Mouse (Mus musculus): ENCODE data around the gene Tent5b.

Tent5b gene

GRCm38 (mm10) chr4:133469122-133469521, 10.8 kb upstream of the Tent5b start:
- DNase-seq (ENCODE audit: extremely low spot score, low spot score): no peak

GRCm38 (mm10) chr4:133471135-133471821, 8.7 kb upstream of the Tent5b start:
- no peak for DNase-seq (ENCODE audit: extremely low spot score, low spot score)

- DNase-seq (ENCODE audit: extremely low spot score, low spot score): no peak
Measured at GRCm38 (mm10) chr4:133473833-133474232, 6.1 kb upstream of the Tent5b start.

GRCm38 (mm10) chr4:133480185-133480537, 229 bp downstream of the Tent5b start:
- no peak for DNase-seq (ENCODE audit: extremely low spot score, low spot score)

- no peak for DNase-seq (ENCODE audit: extremely low spot score, low spot score)
Measured at GRCm38 (mm10) chr4:133480754-133481153, 822 bp downstream of the Tent5b start.

GRCm38 (mm10) chr4:133481488-133481887, 1.6 kb downstream of the Tent5b start:
- DNase-seq (ENCODE audit: extremely low spot score, low spot score): no peak

GRCm38 (mm10) chr4:133482479-133482878, 2.5 kb downstream of the Tent5b start:
- no peak for DNase-seq (ENCODE audit: extremely low spot score, low spot score)

GRCm38 (mm10) chr4:133484266-133485025, 4.5 kb downstream of the Tent5b start:
- peak; percentile 35 for DNase-seq (ENCODE audit: extremely low spot score, low spot score)

- DNase-seq (ENCODE audit: extremely low spot score, low spot score): no peak
Measured at GRCm38 (mm10) chr4:133485691-133486425, 5.9 kb downstream of the Tent5b start.

- no peak for DNase-seq (ENCODE audit: extremely low spot score, low spot score)
Measured at GRCm38 (mm10) chr4:133486673-133487357, 6.9 kb downstream of the Tent5b start.

GRCm38 (mm10) chr4:133488619-133489392, 8.9 kb downstream of the Tent5b start:
- no peak for DNase-seq (ENCODE audit: extremely low spot score, low spot score)

GRCm38 (mm10) chr4:133489489-133490245, 9.7 kb downstream of the Tent5b start:
- no peak for DNase-seq (ENCODE audit: extremely low spot score, low spot score)

- no peak for DNase-seq (ENCODE audit: extremely low spot score, low spot score)
Measured at GRCm38 (mm10) chr4:133491800-133492199, 11.9 kb downstream of the Tent5b start.

- DNase-seq (ENCODE audit: extremely low spot score, low spot score): no peak
Measured at GRCm38 (mm10) chr4:133493895-133494294, 14.0 kb downstream of the Tent5b start.

- peak; percentile 91 for DNase-seq (ENCODE audit: extremely low spot score, low spot score)
Measured at GRCm38 (mm10) chr4:133494432-133494831, 14.5 kb downstream of the Tent5b start.

GRCm38 (mm10) chr4:133494867-133495266, 14.9 kb downstream of the Tent5b start:
- DNase-seq (ENCODE audit: extremely low spot score, low spot score): no peak

- DNase-seq (ENCODE audit: extremely low spot score, low spot score): no peak
Measured at GRCm38 (mm10) chr4:133495711-133496110, 15.8 kb downstream of the Tent5b start.

- DNase-seq (ENCODE audit: extremely low spot score, low spot score): no peak
Measured at GRCm38 (mm10) chr4:133496738-133497445, 17.0 kb downstream of the Tent5b start.

- no peak for DNase-seq (ENCODE audit: extremely low spot score, low spot score)
Measured at GRCm38 (mm10) chr4:133497461-133498159, 17.7 kb downstream of the Tent5b start.
